Mouse (Mus musculus) brain, adult 2 months (tissue): Measurements from ENCODE around the gene Gga2.

ENCODE experiments used
- DNase-seq: peaks from one replicate; pipeline ENCODE4 v3.0.0; 2011; ENCODE audit warnings: low read depth, low spot score

Gga2 gene

DNA sequence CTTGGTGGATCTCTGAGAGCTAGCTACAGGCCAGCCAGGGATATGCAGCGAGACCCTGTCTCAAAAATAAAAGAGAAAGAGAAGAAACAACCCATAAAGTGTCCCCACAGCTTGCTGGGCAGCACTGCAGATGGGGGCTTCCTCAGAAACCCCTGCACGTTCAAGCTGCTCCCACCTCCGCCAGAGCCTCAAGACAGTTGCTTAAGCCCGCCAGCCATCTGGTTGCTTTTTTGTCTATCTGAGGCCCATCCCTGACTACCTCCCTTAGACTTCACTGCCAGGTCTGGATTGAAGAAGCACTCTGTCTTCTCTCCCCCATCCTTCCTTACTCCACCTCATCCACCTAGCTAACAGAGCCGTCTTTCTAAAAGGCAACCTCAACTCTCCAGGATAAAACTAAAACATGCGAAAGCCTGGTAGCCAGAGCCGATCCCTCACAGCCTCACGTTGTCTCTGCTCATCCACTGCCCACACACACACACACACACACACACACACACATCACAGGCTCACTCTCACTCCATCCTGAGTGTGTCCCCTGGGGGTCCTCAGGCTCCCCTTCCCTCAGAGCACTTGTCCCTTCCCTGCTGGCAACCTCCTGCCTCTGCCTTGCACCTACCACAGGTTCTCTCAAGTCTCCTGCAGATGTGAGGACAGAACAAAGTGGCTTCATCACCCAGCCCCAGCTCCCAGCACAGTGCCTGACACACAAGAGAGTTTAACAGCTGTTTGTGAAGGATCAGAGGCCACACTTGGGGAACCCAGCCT is 82.7 kb downstream of the Gga2 start:
- peak; percentile 61 for DNase-seq

DNA sequence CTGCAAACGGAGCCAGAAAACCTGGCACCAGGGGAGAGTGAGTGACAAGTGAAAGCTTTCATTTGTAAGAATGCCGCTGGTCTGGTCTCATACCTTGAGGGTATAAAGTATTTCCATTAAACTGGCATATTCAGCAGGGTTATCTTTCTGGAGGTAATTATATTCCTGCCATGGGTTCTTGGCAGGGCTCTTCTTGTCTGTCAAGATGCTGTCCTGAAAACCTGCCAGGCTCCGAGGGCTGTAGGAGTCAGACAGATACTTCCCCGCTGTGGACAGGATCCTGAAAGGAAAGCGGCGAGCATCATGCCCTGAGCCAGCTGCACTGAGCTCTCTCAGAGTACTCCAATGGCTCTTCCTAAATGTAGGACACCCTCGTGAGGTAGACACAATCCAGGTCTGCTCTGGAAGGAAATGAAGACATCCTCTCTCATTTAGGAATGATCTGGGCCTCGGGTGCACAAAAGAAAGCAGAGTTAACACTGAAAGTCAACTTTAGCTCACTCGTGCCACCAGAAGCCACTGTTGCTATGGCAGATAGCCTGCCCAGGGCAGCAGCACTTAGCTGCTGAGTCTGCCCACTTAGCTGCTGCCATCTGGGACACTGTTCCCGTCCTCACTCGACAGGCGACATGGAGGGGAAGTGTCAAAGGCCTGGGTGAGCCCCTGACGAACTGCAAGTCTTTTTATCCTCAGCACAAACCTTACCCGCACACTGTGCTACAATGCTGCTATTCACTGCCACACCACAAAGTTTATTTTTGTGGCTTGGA is 84.0 kb downstream of the Gga2 start:
- DNase-seq = peak; percentile 94
